Comparison of ENCODE assay signal across 25 mouse cellular contexts in the genomic region with DNA sequence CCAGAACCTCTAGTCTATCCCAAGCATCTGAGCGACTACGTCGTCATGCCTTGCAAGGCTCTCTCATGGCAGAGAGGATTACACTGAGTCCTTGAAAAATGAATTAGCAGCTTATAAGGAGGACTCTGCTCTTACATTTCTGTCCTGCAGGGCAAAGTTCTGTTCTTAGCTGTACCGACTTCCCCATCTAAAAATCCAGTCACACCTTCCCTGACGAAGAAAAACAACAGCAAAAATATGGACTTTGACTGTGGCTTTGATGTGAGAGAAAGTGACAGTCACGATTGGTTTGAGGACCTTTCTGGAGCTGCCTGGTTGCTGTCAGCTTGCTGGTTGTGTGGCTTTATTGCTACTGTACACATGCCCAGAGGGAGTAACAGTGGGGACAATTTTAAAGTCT. TPM values are rescaled to one million over a fixed set of nuclear protein-coding genes. Genes with fewer than 3 reads are reported as not detected.
A peak's percentile ranks its signal among the peaks of the same experiment; 100 is the strongest.
DNase-seq lines count a peak whose midpoint lies in the region; ATAC-seq and TF ChIP-seq lines count a peak whose summit lies in the region.
"Had no signal": no experiment of that assay in that cellular context is flagged by ENCODE, and none has a peak within 500 bp of the region (broad histone marks: within the 10 kb centered on the region; RNA-seq: fewer than 3 reads in every experiment).

No protein-coding gene starts in this region.

- TF ChIP-seq CTCF in kidney, adult 2 months (conservative IDR thresholded peaks at IDR 0.05; ENCODE audit: insufficient read depth, insufficient read length, low read depth, low read length): no peak

- 46% methylated on average over 6 of the region's 6 CpGs for WGBS in kidney, adult 2 months
- 79% methylated on average over 6 of the region's 6 CpGs for WGBS in kidney, embryonic 14.5 days
- WGBS in kidney, embryonic 16.5 days: 67% methylated on average over 6 of the region's 6 CpGs

- no peak overlapping the region for H3K4me2 ChIP-seq in kidney, embryonic 14.5 days (replicated peaks; ENCODE audit: low read depth, low read length)
- H3K4me2 ChIP-seq in kidney, embryonic 16.5 days (replicated peaks; ENCODE audit: low read depth, low read length): no peak overlapping the region
- H3K4me2 ChIP-seq: embryonic facial prominence, embryonic 13.5 days; embryonic facial prominence, embryonic 15.5 days; forebrain, embryonic 12.5 days had no signal

- no peaks in the 10 kb centered on the region for H3K27me3 ChIP-seq in kidney, adult 2 months (replicated peaks; ENCODE audit: control insufficient read depth, insufficient read depth, low read length)
- H3K27me3 ChIP-seq in kidney, embryonic 14.5 days (ENCODE audit: control insufficient read depth, insufficient read depth, low read length): no peaks in the 10 kb centered on the region
- no peaks in the 10 kb centered on the region for H3K27me3 ChIP-seq in kidney, embryonic 16.5 days (ENCODE audit: insufficient read depth, low read length)
- H3K27me3 ChIP-seq: embryonic facial prominence, embryonic 13.5 days; embryonic facial prominence, embryonic 15.5 days had no signal

- no peaks in the 10 kb centered on the region for H3K9me3 ChIP-seq in kidney, embryonic 14.5 days (ENCODE audit: control insufficient read depth, low read length)
- H3K9me3 ChIP-seq in kidney, embryonic 16.5 days (ENCODE audit: low read length): no peaks in the 10 kb centered on the region
- H3K9me3 ChIP-seq: embryonic facial prominence, embryonic 13.5 days; embryonic facial prominence, embryonic 15.5 days; forebrain, embryonic 10.5 days; forebrain, embryonic 12.5 days had no signal

- peak; percentile 74 for DNase-seq in kidney, adult 2 months
- DNase-seq in kidney, postnatal 10 days: no peak
- DNase-seq in kidney, adult 9 months: peak; percentile 62
- DNase-seq in kidney, postnatal 14 days: peak; percentile 23
- DNase-seq: adrenal gland, adult 2 months; adrenal gland, postnatal 10 days; adrenal gland, postnatal 25 days; cerebellum, adult 11 months; cerebellum, adult 18-20 months; cerebellum, adult 8-10 months; cerebellum, adult 9-11 months; cerebellum, postnatal 14 days; cerebellum, postnatal 36 days; embryo, embryonic 11 days had no signal

- no peak for TF ChIP-seq POLR2A in kidney, adult 2 months (IDR thresholded peaks at IDR 0.05; ENCODE audit: low read depth, low read length)

- H3K4me1 ChIP-seq in kidney, adult 2 months (ENCODE audit: control insufficient read depth, insufficient read depth, low read length): peaks cover 3% of the 10 kb centered on the region; the same call in 1 of the 2 replicates
- no peaks in the 10 kb centered on the region for H3K4me1 ChIP-seq in kidney, embryonic 14.5 days (ENCODE audit: control insufficient read depth, insufficient read depth, low read length)
- H3K4me1 ChIP-seq in kidney, embryonic 16.5 days (ENCODE audit: insufficient read depth, low read length): no peaks in the 10 kb centered on the region
- H3K4me1 ChIP-seq: embryonic facial prominence, embryonic 13.5 days; embryonic facial prominence, embryonic 15.5 days; forebrain, embryonic 10.5 days; forebrain, embryonic 12.5 days had no signal

- H3K36me3 ChIP-seq in kidney, adult 2 months (ENCODE audit: control insufficient read depth, insufficient read depth, low read length): no peaks in the 10 kb centered on the region
- H3K36me3 ChIP-seq in kidney, embryonic 14.5 days (ENCODE audit: control insufficient read depth, insufficient read depth, low read length): no peaks in the 10 kb centered on the region
- no peaks in the 10 kb centered on the region for H3K36me3 ChIP-seq in kidney, embryonic 16.5 days (ENCODE audit: insufficient read depth, low read length)
- H3K36me3 ChIP-seq: embryonic facial prominence, embryonic 13.5 days; embryonic facial prominence, embryonic 15.5 days; forebrain, embryonic 10.5 days; forebrain, embryonic 12.5 days had no signal

- H3K9ac ChIP-seq in kidney, embryonic 14.5 days (ENCODE audit: low read depth, low read length): no peak overlapping the region
- H3K9ac ChIP-seq in kidney, embryonic 16.5 days (replicated peaks; ENCODE audit: low read length): no peak overlapping the region
- H3K9ac ChIP-seq: embryonic facial prominence, embryonic 13.5 days; embryonic facial prominence, embryonic 15.5 days; forebrain, embryonic 12.5 days had no signal

- H3K4me3 ChIP-seq in kidney, adult 2 months (ENCODE audit: insufficient read depth, low read depth, low read length): no peak overlapping the region
- H3K4me3 ChIP-seq in kidney, embryonic 14.5 days (ENCODE audit: low read length): no peak overlapping the region
- no peak overlapping the region for H3K4me3 ChIP-seq in kidney, embryonic 16.5 days (ENCODE audit: low read length)
- H3K4me3 ChIP-seq: embryonic facial prominence, embryonic 13.5 days; embryonic facial prominence, embryonic 15.5 days; erythroblast, embryonic 14.5 days; forebrain, embryonic 10.5 days; forebrain, embryonic 12.5 days had no signal

- ATAC-seq in kidney, embryonic 14.5 days (ENCODE audit: low FRiP score, low TSS enrichment): no peak
- ATAC-seq in kidney, embryonic 16.5 days (ENCODE audit: low FRiP score, low TSS enrichment): no peak
- ATAC-seq: forebrain, embryonic 14.5 days had no signal

- H3K27ac ChIP-seq in kidney, adult 2 months (ENCODE audit: insufficient read depth, low read depth, low read length): peak overlapping the region; percentile 22; the same call in 1 of the 2 replicates
- H3K27ac ChIP-seq in kidney, embryonic 14.5 days (ENCODE audit: low read depth, low read length): no peak overlapping the region
- H3K27ac ChIP-seq in kidney, embryonic 16.5 days (ENCODE audit: low read length): no peak overlapping the region
- H3K27ac ChIP-seq: embryonic facial prominence, embryonic 13.5 days; embryonic facial prominence, embryonic 15.5 days; forebrain, embryonic 10.5 days; forebrain, embryonic 12.5 days had no signal

RNA-seq across cellular contexts. Expression of gene Cldn24, which starts 42.4 kb away (rescaled TPM):
- polyA plus RNA-seq in kidney, adult 2 months (2012; rRNA removed): not detected in 2 replicates
- not detected in 2 replicates for polyA plus RNA-seq in kidney, embryonic 14.5 days (2014; fragmentation: Nextera tagmentation; extraction: Ambion mirVana)
- polyA plus RNA-seq in kidney, embryonic 16.5 days (2015; fragmentation: Nextera tagmentation; extraction: Ambion mirVana): not detected in 2 replicates
- polyA plus RNA-seq: adrenal gland, adult 2 months; brain, embryonic 14.5 days; C2C12; embryonic facial prominence, embryonic 11.5 days; embryonic facial prominence, embryonic 13.5 days; embryonic facial prominence, embryonic 15.5 days; erythroblast, embryonic 14.5 days; forebrain, embryonic 10.5 days; forebrain, embryonic 12.5 days; forebrain, embryonic 14.5 days had no signal

RNA-seq across cellular contexts. Expression of gene Cldn22, which starts 44.7 kb away (rescaled TPM):
- 0.77 and 1.3 TPM in 2 replicates for polyA plus RNA-seq in kidney, adult 2 months (2012; rRNA removed)
- polyA plus RNA-seq in kidney, embryonic 14.5 days (2014; fragmentation: Nextera tagmentation; extraction: Ambion mirVana): not detected in 2 replicates
- polyA plus RNA-seq in kidney, embryonic 16.5 days (2015; fragmentation: Nextera tagmentation; extraction: Ambion mirVana): not detected in 2 replicates
- polyA plus RNA-seq: brain, embryonic 14.5 days; C2C12; embryonic facial prominence, embryonic 11.5 days; embryonic facial prominence, embryonic 13.5 days; embryonic facial prominence, embryonic 15.5 days; erythroblast, embryonic 14.5 days; forebrain, embryonic 10.5 days; forebrain, embryonic 12.5 days; forebrain, embryonic 14.5 days had no signal
